Mouse (Mus musculus) heart, adult 2 months (tissue): ENCODE data around the gene Alpk1. TPM values are rescaled to one million over a fixed set of nuclear protein-coding genes. Genes with fewer than 3 reads are reported as not detected.

Experiments used
- DNase-seq, 2 experiments: peaks; one replicate each; pipeline ENCODE4 v3.0.0; 2021
- H3K27ac ChIP-seq: fragments of 200-600 bp; 2 replicates; pipeline ENCODE4 v1.8.1; 2022
- H3K27me3 ChIP-seq: fragments of 200-500 bp; 2 replicates; pipeline ENCODE4 v1.6.1; 2012; ENCODE audit warnings: mild to moderate bottlenecking, low read length, inconsistent platforms, mixed read lengths; ENCODE audit not compliant: control insufficient read depth, insufficient read depth
- H3K36me3 ChIP-seq: fragments of 200-500 bp; 2 replicates; pipeline ENCODE4 v1.6.1; 2012; ENCODE audit warnings: low read length, inconsistent platforms; ENCODE audit not compliant: control insufficient read depth, insufficient read depth
- H3K4me1 ChIP-seq: fragments of 200-500 bp; 2 replicates; pipeline ENCODE4 v1.6.1; 2011; ENCODE audit warnings: low read length; ENCODE audit not compliant: control insufficient read depth, insufficient read depth
- H3K4me3 ChIP-seq: fragments of 200-600 bp; 2 replicates; pipeline ENCODE4 v1.8.1; 2022
- H3K79me2 ChIP-seq: fragments of 200-500 bp; replicated peaks from 2 replicates; pipeline ENCODE4 v1.6.1; 2012; ENCODE audit warnings: mild to moderate bottlenecking, inconsistent platforms, low read length, moderate library complexity, mixed read lengths; ENCODE audit not compliant: control insufficient read depth, insufficient read depth
- H3K9ac ChIP-seq: fragments of 200-500 bp; 2 replicates; pipeline ENCODE4 v1.6.1; 2012; ENCODE audit warnings: low read depth, mild to moderate bottlenecking, control low read depth, inconsistent platforms, low read length, mixed read lengths
- CTCF ChIP-seq: fragments of 200-600 bp; IDR thresholded peaks from 2 replicates; pipeline ENCODE4 v1.8.1; 2022; ENCODE audit warnings: antibody characterized with exemption, mild to moderate bottlenecking, moderate library complexity
- EP300 ChIP-seq: fragments of 200-500 bp; IDR thresholded peaks from 2 replicates; pipeline ENCODE4 v1.6.1; 2011; ENCODE audit warnings: low read depth, low read length, control low read depth; ENCODE audit not compliant: insufficient read depth
- WGBS: fragments of 180-500 bp; shearing (Covaris S2); methylation state at CpG from one replicate; pipeline ENCODE4 v1.1.7; 2018; 5-methylcytosine and 5-hydroxymethylcytosine counted together
- intact Hi-C: fragments of 180-260 bp; cut with DNase I; formaldehyde crosslinking; loops from one replicate; pipeline ENCODE4 v1.15.1; 2025
- polyA plus RNA-seq: library from polyadenylated mRNA; depleted of rRNA; stranded (reverse); fragments of >200 nt; gene quantifications from 2 replicates; pipeline ENCODE4 v1.2.3, GENCODE M21; 2012; rRNA removed
- total RNA-seq, 2 experiments: library from RNA; stranded (reverse); gene quantifications; 2 replicates each; pipeline ENCODE4 v1.2.3; 2021

Alpk1 gene
- total and polyA plus RNA-seq, 3 experiments, result 1.4 to 3.0 (median 2.4) TPM

- Histone ChIP-seq H3K27ac (no peak overlapping the region), H3K9ac (no peak overlapping the region), H3K36me3 (no peaks in the 10 kb centered on the region), H3K4me3 (peak overlapping the region; percentile 9; the same call in 1 of the 2 replicates), H3K79me2 (no peaks in the 10 kb centered on the region), H3K27me3 (peaks cover 24% of the 10 kb centered on the region), H3K4me1 (no peaks in the 10 kb centered on the region; the same call in 1 of the 2 replicates)
- TF ChIP-seq EP300 (no peak), CTCF (peak; percentile 96)
- 2% methylated on average over 36 of the region's 36 CpGs for WGBS
- peak; percentile 66 to 83 for DNase-seq
- intact Hi-C loops, result loop anchor here (2.0 to 5.0 kb wide), 2 partner anchors 138 to 322 kb away; no protein-coding TSS in a partner anchor
Measured at GRCm38 (mm10) chr3:127625296-127625695, 155.0 kb downstream of the Alpk1 start.

Other genes with a start within 250 kb of the Alpk1 start
- gene Larp7, start 227.2 kb downstream of the Alpk1 start, total RNA-seq, result 10 to 100 TPM; 21.6 to 23.4 TPM
- gene Larp7, start 227.2 kb downstream of the Alpk1 start, polyA plus RNA-seq, result 2.6 and 5.9 TPM in 2 replicates
- gene Zgrf1, start 227.0 kb downstream of the Alpk1 start, total RNA-seq, result under 1 TPM; 0.47 to 0.66 TPM
- 0.27 and 0.59 TPM in 2 replicates for gene Zgrf1, start 227.0 kb downstream of the Alpk1 start, polyA plus RNA-seq
- not detected for gene Neurog2, start 147.4 kb downstream of the Alpk1 start, total RNA-seq
- not detected in 2 replicates for gene Neurog2, start 147.4 kb downstream of the Alpk1 start, polyA plus RNA-seq
- 1 to 10 TPM; 1.6 to 2.3 TPM for gene Tifa, start 9.3 kb upstream of the Alpk1 start, total RNA-seq
- gene Tifa, start 9.3 kb upstream of the Alpk1 start, polyA plus RNA-seq, result 1.3 and 2.0 TPM in 2 replicates
- gene Ap1ar, start 57.0 kb upstream of the Alpk1 start, total RNA-seq, result 10 to 100 TPM; 17.6 to 18.2 TPM
- 12.0 and 17.7 TPM in 2 replicates for gene Ap1ar, start 57.0 kb upstream of the Alpk1 start, polyA plus RNA-seq
- gene Fam241a, start 115.8 kb upstream of the Alpk1 start, total RNA-seq, result 1 to 10 TPM; 3.6 to 4.2 TPM
- 1.3 and 1.7 TPM in 2 replicates for gene Fam241a, start 115.8 kb upstream of the Alpk1 start, polyA plus RNA-seq